Mouse (Mus musculus): ENCODE results near the gene Myocd. TPM values are rescaled to one million over a fixed set of nuclear protein-coding genes. Genes with fewer than 3 reads are reported as not detected.

Myocd gene
- polyA plus RNA-seq, 1 experiment, result 0.15 TPM

GRCm38 (mm10) chr11:65158658-65158990 lies 111.2 kb downstream of the Myocd start:
- Histone ChIP-seq H3K4me1 (ENCODE audit: control insufficient read depth, insufficient read depth, low read length) (peaks cover 8% of the 10 kb centered on the region; the same call in 1 of the 2 replicates), H3K4me3 (ENCODE audit: insufficient read depth, low read length) (no peak overlapping the region), H3K27ac (ENCODE audit: insufficient read depth, low read length) (no peak overlapping the region)
- TF ChIP-seq CTCF (IDR thresholded peaks at IDR 0.05; ENCODE audit: extremely low read depth, insufficient read depth, low read length) (no peak), POLR2A (IDR thresholded peaks at IDR 0.05; ENCODE audit: extremely low read depth, insufficient read depth, low read length) (no peak)

GRCm38 (mm10) chr11:65157966-65158657 lies 111.7 kb downstream of the Myocd start:
- H3K27ac ChIP-seq (ENCODE audit: insufficient read depth, low read length), result no peak overlapping the region
- peaks cover 8% of the 10 kb centered on the region; the same call in 1 of the 2 replicates for H3K4me1 ChIP-seq (ENCODE audit: control insufficient read depth, insufficient read depth, low read length)
- H3K4me3 ChIP-seq (ENCODE audit: insufficient read depth, low read length), result no peak overlapping the region
- TF ChIP-seq POLR2A (IDR thresholded peaks at IDR 0.05; ENCODE audit: extremely low read depth, insufficient read depth, low read length) (no peak), CTCF (IDR thresholded peaks at IDR 0.05; ENCODE audit: extremely low read depth, insufficient read depth, low read length) (no peak)

DNA sequence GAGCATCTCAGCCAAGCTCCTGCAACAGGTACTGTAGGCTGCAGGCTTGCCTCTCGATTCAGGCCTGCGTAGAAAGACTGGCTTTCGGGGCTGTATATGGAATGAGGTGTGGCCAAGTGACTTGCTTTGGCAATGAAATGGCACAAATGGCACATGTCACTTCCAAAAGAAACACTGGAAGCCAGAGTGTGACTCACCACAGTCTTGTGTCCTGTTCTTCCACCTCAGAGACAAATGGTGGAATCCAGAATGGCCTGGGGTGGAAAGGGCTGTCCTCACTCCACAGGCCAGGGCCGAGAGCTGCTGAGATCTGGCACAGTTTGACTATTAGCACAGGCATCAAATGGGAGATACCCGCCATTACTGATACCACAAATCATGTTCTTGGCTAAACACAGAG lies 116.8 kb downstream of the Myocd start:
- Histone ChIP-seq H3K27ac (ENCODE audit: insufficient read depth, low read length) (no peak overlapping the region), H3K4me3 (ENCODE audit: insufficient read depth, low read length) (no peak overlapping the region), H3K4me1 (ENCODE audit: control insufficient read depth, insufficient read depth, low read length) (peaks cover 10% of the 10 kb centered on the region)
- TF ChIP-seq POLR2A (IDR thresholded peaks at IDR 0.05; ENCODE audit: extremely low read depth, insufficient read depth, low read length), result no peak
- TF ChIP-seq CTCF (IDR thresholded peaks at IDR 0.05; ENCODE audit: extremely low read depth, insufficient read depth, low read length), result no peak

GRCm38 (mm10) chr11:65148441-65148840 lies 121.3 kb downstream of the Myocd start:
- no peak overlapping the region for H3K27ac ChIP-seq (ENCODE audit: insufficient read depth, low read length)
- H3K4me3 ChIP-seq (ENCODE audit: insufficient read depth, low read length), result no peak overlapping the region
- TF ChIP-seq CTCF (IDR thresholded peaks at IDR 0.05; ENCODE audit: extremely low read depth, insufficient read depth, low read length) (no peak), POLR2A (IDR thresholded peaks at IDR 0.05; ENCODE audit: extremely low read depth, insufficient read depth, low read length) (no peak)
- H3K4me1 ChIP-seq (ENCODE audit: control insufficient read depth, insufficient read depth, low read length), result peaks cover 7% of the 10 kb centered on the region

GRCm38 (mm10) chr11:65142838-65143417 lies 126.9 kb downstream of the Myocd start:
- TF ChIP-seq POLR2A (IDR thresholded peaks at IDR 0.05; ENCODE audit: extremely low read depth, insufficient read depth, low read length), result no peak
- TF ChIP-seq CTCF (IDR thresholded peaks at IDR 0.05; ENCODE audit: extremely low read depth, insufficient read depth, low read length), result no peak
- peaks cover 5% of the 10 kb centered on the region; the same call in 1 of the 2 replicates for H3K4me1 ChIP-seq (ENCODE audit: control insufficient read depth, insufficient read depth, low read length)
- H3K4me3 ChIP-seq (ENCODE audit: insufficient read depth, low read length), result no peak overlapping the region
- no peak overlapping the region for H3K27ac ChIP-seq (ENCODE audit: insufficient read depth, low read length)

- TF ChIP-seq CTCF (IDR thresholded peaks at IDR 0.05; ENCODE audit: extremely low read depth, insufficient read depth, low read length), result no peak
- no peak for TF ChIP-seq POLR2A (IDR thresholded peaks at IDR 0.05; ENCODE audit: extremely low read depth, insufficient read depth, low read length)
- Histone ChIP-seq H3K4me3 (ENCODE audit: insufficient read depth, low read length) (no peak overlapping the region), H3K4me1 (ENCODE audit: control insufficient read depth, insufficient read depth, low read length) (peaks cover 14% of the 10 kb centered on the region), H3K27ac (ENCODE audit: insufficient read depth, low read length) (no peak overlapping the region)
These were observed 130.8 kb downstream of the Myocd start for GRCm38 (mm10) chr11:65139030-65139429.

DNA sequence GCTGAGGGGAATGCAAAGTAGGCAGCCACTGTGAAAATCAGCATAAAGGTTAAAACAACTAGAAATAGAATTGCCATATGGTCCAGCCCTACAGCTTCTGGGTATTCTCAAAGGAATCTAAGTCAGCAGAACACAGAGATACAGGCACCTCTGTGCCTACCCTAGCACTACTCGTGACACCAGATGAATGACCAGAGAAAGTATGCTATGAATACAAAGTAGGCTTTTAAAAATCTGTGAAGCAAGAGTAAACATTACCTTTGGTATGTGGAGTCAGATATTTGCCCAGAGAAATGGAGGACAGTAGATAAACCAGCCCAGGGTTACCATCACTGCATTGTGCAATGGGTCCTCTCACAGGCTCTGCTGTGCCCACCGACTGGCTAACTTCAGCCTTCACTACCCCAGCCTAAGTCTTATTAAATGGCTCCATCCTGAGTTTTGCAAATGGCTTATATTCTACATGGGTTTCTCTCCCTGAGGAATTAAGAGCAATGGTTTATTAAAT lies 132.6 kb downstream of the Myocd start:
- Histone ChIP-seq H3K4me3 (ENCODE audit: insufficient read depth, low read length) (no peak overlapping the region), H3K4me1 (ENCODE audit: control insufficient read depth, insufficient read depth, low read length) (peaks cover 14% of the 10 kb centered on the region), H3K27ac (ENCODE audit: insufficient read depth, low read length) (no peak overlapping the region)
- no peak for TF ChIP-seq CTCF (IDR thresholded peaks at IDR 0.05; ENCODE audit: extremely low read depth, insufficient read depth, low read length)
- TF ChIP-seq POLR2A (IDR thresholded peaks at IDR 0.05; ENCODE audit: extremely low read depth, insufficient read depth, low read length), result no peak

DNA sequence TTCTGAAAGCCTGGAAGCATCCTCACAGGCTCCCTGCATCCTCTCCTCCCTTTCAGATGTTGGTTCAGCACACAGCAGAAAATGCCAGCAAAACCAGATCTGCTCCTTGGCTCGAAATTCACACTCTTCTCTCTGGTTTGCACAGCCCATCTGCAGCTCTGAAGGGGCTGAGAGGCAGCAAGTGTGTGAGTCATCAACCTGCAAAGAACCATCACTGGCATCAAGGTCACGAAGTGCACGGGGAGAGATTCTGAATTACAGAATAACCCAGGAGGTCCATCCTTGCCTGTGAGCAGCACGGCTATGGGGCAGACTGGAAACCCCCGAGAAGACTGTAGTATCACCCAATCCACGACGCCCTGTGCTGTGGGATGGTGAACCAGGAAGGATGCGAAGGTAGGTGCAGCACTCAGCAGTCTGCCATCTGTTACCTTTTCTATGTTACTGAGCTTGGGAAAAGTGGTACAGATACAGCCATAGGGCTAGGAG lies 134.5 kb downstream of the Myocd start:
- H3K4me1 ChIP-seq (ENCODE audit: control insufficient read depth, insufficient read depth, low read length), result peaks cover 12% of the 10 kb centered on the region
- peak overlapping the region; percentile 32 for H3K27ac ChIP-seq (ENCODE audit: insufficient read depth, low read length)
- TF ChIP-seq POLR2A (IDR thresholded peaks at IDR 0.05; ENCODE audit: extremely low read depth, insufficient read depth, low read length) (no peak), CTCF (IDR thresholded peaks at IDR 0.05; ENCODE audit: extremely low read depth, insufficient read depth, low read length) (no peak)
- no peak overlapping the region for H3K4me3 ChIP-seq (ENCODE audit: insufficient read depth, low read length)

- H3K4me1 ChIP-seq (ENCODE audit: control insufficient read depth, insufficient read depth, low read length), result peaks cover 12% of the 10 kb centered on the region
- no peak overlapping the region for H3K4me3 ChIP-seq (ENCODE audit: insufficient read depth, low read length)
- no peak overlapping the region for H3K27ac ChIP-seq (ENCODE audit: insufficient read depth, low read length)
- TF ChIP-seq POLR2A (IDR thresholded peaks at IDR 0.05; ENCODE audit: extremely low read depth, insufficient read depth, low read length) (no peak), CTCF (IDR thresholded peaks at IDR 0.05; ENCODE audit: extremely low read depth, insufficient read depth, low read length) (no peak)
These were observed 136.1 kb downstream of the Myocd start for GRCm38 (mm10) chr11:65133661-65134060.

GRCm38 (mm10) chr11:65129110-65129509 lies 140.7 kb downstream of the Myocd start:
- Histone ChIP-seq H3K27ac (ENCODE audit: insufficient read depth, low read length) (no peak overlapping the region), H3K4me3 (ENCODE audit: insufficient read depth, low read length) (no peak overlapping the region), H3K4me1 (ENCODE audit: control insufficient read depth, insufficient read depth, low read length) (peaks cover 15% of the 10 kb centered on the region)
- peak; percentile 31; the same call in 1 of the 2 replicates for TF ChIP-seq CTCF (IDR thresholded peaks at IDR 0.05; ENCODE audit: extremely low read depth, insufficient read depth, low read length)
- TF ChIP-seq POLR2A (IDR thresholded peaks at IDR 0.05; ENCODE audit: extremely low read depth, insufficient read depth, low read length), result no peak
